In genomic region chr14:61346827-61347698, GRCm38 (mm10) we compare ENCODE assay signal across 10 mouse cellular contexts. TPM values are rescaled to one million over a fixed set of nuclear protein-coding genes. Genes with fewer than 3 reads are reported as not detected.
DNase-seq lines count a peak whose midpoint lies in the region; ATAC-seq lines count a peak whose summit lies in the region.
"Had no signal": no experiment of that assay in that cellular context is flagged by ENCODE, and none has a peak within 500 bp of the region (broad histone marks: within the 10 kb centered on the region; RNA-seq: fewer than 3 reads in every experiment).

No protein-coding gene starts in this region.

- no peaks in the 10 kb centered on the region for H3K36me3 ChIP-seq in heart, embryonic 11.5 days (ENCODE audit: control insufficient read depth, insufficient read depth, low read length)
- H3K36me3 ChIP-seq: stomach, embryonic 15.5 days had no signal

- no peak overlapping the region for H3K4me3 ChIP-seq in heart, embryonic 11.5 days (ENCODE audit: low read depth, low read length)
- H3K4me3 ChIP-seq: stomach, embryonic 15.5 days had no signal

- H3K27ac ChIP-seq in heart, embryonic 11.5 days (ENCODE audit: low read depth, low read length) = no peak overlapping the region
- H3K27ac ChIP-seq: stomach, embryonic 15.5 days had no signal

- H3K9ac ChIP-seq in heart, embryonic 11.5 days (ENCODE audit: low read depth, low read length) = no peak overlapping the region
- H3K9ac ChIP-seq: stomach, embryonic 15.5 days had no signal

- WGBS in heart, embryonic 11.5 days (ENCODE audit: insufficient replicate concordance) = 79% methylated on average over 10 of the region's 10 CpGs

- no peak for ATAC-seq in heart, embryonic 11.5 days (replicated peaks; ENCODE audit: insufficient number of reproducible peaks, low FRiP score, low TSS enrichment)

- H3K9me3 ChIP-seq in heart, embryonic 11.5 days (replicated peaks; ENCODE audit: control insufficient read depth, low read length) = no peaks in the 10 kb centered on the region
- H3K9me3 ChIP-seq: stomach, embryonic 15.5 days had no signal

- DNase-seq in heart, adult 11 months = peak; percentile 56
- peak; percentile 34 for DNase-seq in lung, postnatal 10 days
- no peak for DNase-seq in lung, postnatal 4 days
- DNase-seq in frontal cortex, postnatal 36 days (ENCODE audit: low spot score in 2 of 2) = peak; percentile 35 to 40
- DNase-seq in right cerebral cortex, postnatal 4 days = peak; percentile 51
- no peak for DNase-seq in adrenal gland, adult 2 months
- no peak for DNase-seq in urinary bladder, adult 18-20 months (ENCODE audit: low spot score in 2 of 2)

- no peak overlapping the region for H3K4me2 ChIP-seq in heart, embryonic 11.5 days
- H3K4me2 ChIP-seq: stomach, embryonic 15.5 days had no signal

- H3K4me1 ChIP-seq in heart, embryonic 11.5 days (ENCODE audit: control insufficient read depth, insufficient read depth, low read length) = no peaks in the 10 kb centered on the region
- H3K4me1 ChIP-seq: stomach, embryonic 15.5 days had no signal

- no peaks in the 10 kb centered on the region for H3K27me3 ChIP-seq in heart, embryonic 11.5 days (ENCODE audit: control insufficient read depth, insufficient read depth, low read length)
- H3K27me3 ChIP-seq: stomach, embryonic 15.5 days had no signal

RNA-seq across cellular contexts. Expression of gene Ebpl, which starts 13.2 kb away (rescaled TPM):
- 6.4 and 7.5 TPM in 2 replicates for polyA plus RNA-seq in heart, embryonic 11.5 days (2014; fragmentation: Nextera tagmentation; extraction: Ambion mirVana)
- total RNA-seq in adrenal gland, adult 2 months (2021) = 1 to 10 TPM; 2.6 to 3.9 TPM
- 2.2 and 2.3 TPM in 2 replicates for polyA plus RNA-seq in adrenal gland, adult 2 months (2012; rRNA removed)

RNA-seq across cellular contexts. Expression of gene Arl11, which starts 37.5 kb away (rescaled TPM):
- 0.14 and 0.73 TPM in 2 replicates for polyA plus RNA-seq in heart, embryonic 11.5 days (2014; fragmentation: Nextera tagmentation; extraction: Ambion mirVana)
- 1 to 10 TPM in 1 of 2 experiments, under 1 TPM in 1; 0.97 to 1.3 TPM for total RNA-seq in adrenal gland, adult 2 months (2021)
- 0.83 and 1.3 TPM in 2 replicates for polyA plus RNA-seq in adrenal gland, adult 2 months (2012; rRNA removed)
- total RNA-seq: ES-E14 had no signal

Comparison
In these comparisons a context has a peak if more than half of its experiments do, and no peak if none do; other contexts are left out.
1. DNase-seq: peak in heart, adult 11 months (single experiment), lung, postnatal 10 days (single experiment), frontal cortex, postnatal 36 days (2 of 2) and right cerebral cortex, postnatal 4 days (single experiment); none in lung, postnatal 4 days (0 of 2), adrenal gland, adult 2 months (single experiment) and urinary bladder, adult 18-20 months (0 of 2).